Mouse (Mus musculus): ENCODE data around the gene Nr2e1. TPM values are rescaled to one million over a fixed set of nuclear protein-coding genes. Genes with fewer than 3 reads are reported as not detected.

The Nr2e1 gene
- total RNA-seq (2017): not detected in 3 replicates

- no peak for ATAC-seq (replicated peaks; ENCODE audit: insufficient number of reproducible peaks, low FRiP score, low TSS enrichment, poor library complexity, severe bottlenecking)
These were observed at the start of gene Nr2e1, which contains the start of gene Ostm1 for GRCm38 (mm10) chr10:42583157-42583872. Gene Nr2e1, minus strand, starts transcription at chr10:42583632. Gene Ostm1, plus strand, starts transcription at chr10:42583822.

- no peak for ATAC-seq (replicated peaks; ENCODE audit: insufficient number of reproducible peaks, low FRiP score, low TSS enrichment, poor library complexity, severe bottlenecking)
These were observed 49.3 kb upstream of the Nr2e1 start for GRCm38 (mm10) chr10:42632453-42633360.

GRCm38 (mm10) chr10:42631754-42632452, 48.5 kb upstream of the Nr2e1 start:
- no peak for ATAC-seq (replicated peaks; ENCODE audit: insufficient number of reproducible peaks, low FRiP score, low TSS enrichment, poor library complexity, severe bottlenecking)

GRCm38 (mm10) chr10:42630596-42631355, 47.3 kb upstream of the Nr2e1 start:
- ATAC-seq (replicated peaks; ENCODE audit: insufficient number of reproducible peaks, low FRiP score, low TSS enrichment, poor library complexity, severe bottlenecking): no peak

GRCm38 (mm10) chr10:42625907-42626306, 42.5 kb upstream of the Nr2e1 start:
- ATAC-seq (replicated peaks; ENCODE audit: insufficient number of reproducible peaks, low FRiP score, low TSS enrichment, poor library complexity, severe bottlenecking): no peak

- ATAC-seq (replicated peaks; ENCODE audit: insufficient number of reproducible peaks, low FRiP score, low TSS enrichment, poor library complexity, severe bottlenecking): no peak
These were observed 34.9 kb upstream of the Nr2e1 start for GRCm38 (mm10) chr10:42618291-42618690.

- ATAC-seq (replicated peaks; ENCODE audit: insufficient number of reproducible peaks, low FRiP score, low TSS enrichment, poor library complexity, severe bottlenecking): no peak
These were observed 31.3 kb upstream of the Nr2e1 start for GRCm38 (mm10) chr10:42614766-42615165.

- ATAC-seq (replicated peaks; ENCODE audit: insufficient number of reproducible peaks, low FRiP score, low TSS enrichment, poor library complexity, severe bottlenecking): no peak
These were observed 30.4 kb upstream of the Nr2e1 start for GRCm38 (mm10) chr10:42613639-42614381.

GRCm38 (mm10) chr10:42613075-42613474, 29.6 kb upstream of the Nr2e1 start:
- ATAC-seq (replicated peaks; ENCODE audit: insufficient number of reproducible peaks, low FRiP score, low TSS enrichment, poor library complexity, severe bottlenecking): no peak

GRCm38 (mm10) chr10:42606757-42607156, 23.3 kb upstream of the Nr2e1 start:
- ATAC-seq (replicated peaks; ENCODE audit: insufficient number of reproducible peaks, low FRiP score, low TSS enrichment, poor library complexity, severe bottlenecking): no peak

- no peak for ATAC-seq (replicated peaks; ENCODE audit: insufficient number of reproducible peaks, low FRiP score, low TSS enrichment, poor library complexity, severe bottlenecking)
These were observed 21.4 kb upstream of the Nr2e1 start for GRCm38 (mm10) chr10:42604874-42605273.

GRCm38 (mm10) chr10:42601556-42601955, 18.1 kb upstream of the Nr2e1 start:
- no peak for ATAC-seq (replicated peaks; ENCODE audit: insufficient number of reproducible peaks, low FRiP score, low TSS enrichment, poor library complexity, severe bottlenecking)

GRCm38 (mm10) chr10:42598615-42599014, 15.2 kb upstream of the Nr2e1 start:
- ATAC-seq (replicated peaks; ENCODE audit: insufficient number of reproducible peaks, low FRiP score, low TSS enrichment, poor library complexity, severe bottlenecking): no peak

- no peak for ATAC-seq (replicated peaks; ENCODE audit: insufficient number of reproducible peaks, low FRiP score, low TSS enrichment, poor library complexity, severe bottlenecking)
These were observed 9.8 kb upstream of the Nr2e1 start for GRCm38 (mm10) chr10:42593201-42593600.

GRCm38 (mm10) chr10:42591993-42592686, 8.7 kb upstream of the Nr2e1 start:
- ATAC-seq (replicated peaks; ENCODE audit: insufficient number of reproducible peaks, low FRiP score, low TSS enrichment, poor library complexity, severe bottlenecking): no peak

- no peak for ATAC-seq (replicated peaks; ENCODE audit: insufficient number of reproducible peaks, low FRiP score, low TSS enrichment, poor library complexity, severe bottlenecking)
These were observed 8.0 kb upstream of the Nr2e1 start for GRCm38 (mm10) chr10:42591185-42591992.

All from monocyte, adult 5-6 weeks (primary cell).